Mouse (Mus musculus) ES-Bruce4 (cell line): Measurements from ENCODE around the gene Rhoh. TPM values are rescaled to one million over a fixed set of nuclear protein-coding genes. Genes with fewer than 3 reads are reported as not detected.

Source experiments
- H3K27ac ChIP-seq: 2 replicates; pipeline ENCODE4 v1.5.1; 2012; ENCODE audit warnings: low read length, inconsistent platforms; ENCODE audit not compliant: insufficient read depth
- H3K27me3 ChIP-seq: 2 replicates; pipeline ENCODE4 v1.6.1; 2012; ENCODE audit warnings: mild to moderate bottlenecking, low read length, inconsistent platforms; ENCODE audit not compliant: control insufficient read depth, poor library complexity, insufficient read depth, severe bottlenecking
- H3K36me3 ChIP-seq: 2 replicates; pipeline ENCODE4 v1.6.1; 2012; ENCODE audit warnings: inconsistent platforms, mild to moderate bottlenecking, low read length, moderate library complexity; ENCODE audit not compliant: control insufficient read depth, poor library complexity, insufficient read depth, severe bottlenecking
- H3K4me1 ChIP-seq: one replicate; pipeline ENCODE4 v1.8.1; 2011; ENCODE audit warnings: low read length; ENCODE audit not compliant: control insufficient read depth, insufficient read depth
- H3K4me3 ChIP-seq: 2 replicates; pipeline ENCODE4 v1.5.1; 2011; ENCODE audit warnings: low read depth, mild to moderate bottlenecking, low read length
- H3K9ac ChIP-seq: 2 replicates; pipeline ENCODE4 v1.6.1; 2012; ENCODE audit warnings: low read depth, mild to moderate bottlenecking, inconsistent platforms; ENCODE audit not compliant: poor library complexity, severe bottlenecking
- H3K9me3 ChIP-seq: replicated peaks from 2 replicates; pipeline ENCODE4 v1.6.1; 2012; ENCODE audit warnings: mild to moderate bottlenecking, low read length, inconsistent platforms; ENCODE audit not compliant: control insufficient read depth, poor library complexity, insufficient read depth, severe bottlenecking
- CTCF ChIP-seq: IDR thresholded peaks from one replicate; pipeline ENCODE4 v1.8.1; 2011; ENCODE audit warnings: low read depth, low read length
- EP300 ChIP-seq: IDR thresholded peaks from 2 replicates; pipeline ENCODE4 v1.6.1; 2011; ENCODE audit warnings: low read depth, low read length; ENCODE audit not compliant: insufficient read depth
- POLR2A ChIP-seq: IDR thresholded peaks from one replicate; pipeline ENCODE4 v1.8.1; 2011; ENCODE audit warnings: low read length; ENCODE audit not compliant: insufficient read depth
- polyA plus RNA-seq: library from polyadenylated mRNA; stranded (reverse); fragments of >200 nt; gene quantifications from 2 replicates; pipeline ENCODE4 v1.2.4, GENCODE M21; 2011; ENCODE audit warnings: low read depth; ENCODE audit not compliant: missing spikeins, insufficient read depth, insufficient read length

Gene Rhoh
- polyA plus RNA-seq, 1 experiment, result 0.12 TPM

DNA sequence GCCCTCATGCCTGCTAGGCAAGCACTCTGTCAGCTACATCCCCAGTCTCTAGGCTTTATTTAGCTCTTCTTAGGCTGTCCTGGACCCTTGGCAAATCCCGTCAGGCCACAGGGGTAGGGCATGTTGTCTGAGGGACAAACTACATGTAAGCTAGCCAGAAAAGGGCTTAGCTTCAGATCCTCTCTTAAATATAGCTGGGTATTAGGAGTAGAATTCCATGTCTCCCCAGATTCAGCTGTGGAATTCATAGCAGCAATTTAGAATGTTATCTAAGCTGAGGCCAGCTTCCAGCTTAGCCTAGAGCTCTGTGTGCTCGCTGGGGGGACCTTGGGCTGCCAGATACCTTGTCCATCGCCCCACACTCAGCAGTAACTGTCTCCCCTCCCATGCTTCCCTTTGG is 14.1 kb upstream of the Rhoh start:
- Histone ChIP-seq H3K4me3 (no peak overlapping the region), H3K9ac (no peak overlapping the region), H3K4me1 (no peaks in the 10 kb centered on the region), H3K27ac (no peak overlapping the region), H3K27me3 (no peaks in the 10 kb centered on the region), H3K36me3 (no peaks in the 10 kb centered on the region), H3K9me3 (no peaks in the 10 kb centered on the region)
- no peak for TF ChIP-seq EP300
- TF ChIP-seq CTCF, result no peak
- TF ChIP-seq POLR2A, result no peak

DNA sequence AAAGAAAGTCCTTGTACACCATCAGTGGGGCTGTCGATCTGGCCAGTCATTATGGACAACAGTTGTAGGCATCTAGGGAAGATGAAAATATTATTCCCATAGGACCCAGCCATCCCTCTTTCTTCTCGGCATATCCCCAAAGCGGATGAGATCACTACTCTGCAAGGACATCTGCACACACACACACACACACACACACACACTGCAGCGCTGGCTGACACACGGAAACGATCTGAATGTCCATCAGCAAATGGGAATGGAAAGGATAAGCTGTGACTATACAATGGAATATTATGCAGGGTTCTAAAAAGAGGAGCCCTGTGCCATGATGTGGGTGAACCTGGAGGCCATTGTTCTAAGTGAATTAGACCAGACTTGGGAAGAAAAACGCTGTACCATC is 13.4 kb upstream of the Rhoh start:
- Histone ChIP-seq H3K4me1 (no peaks in the 10 kb centered on the region), H3K27ac (no peak overlapping the region), H3K4me3 (no peak overlapping the region), H3K36me3 (no peaks in the 10 kb centered on the region), H3K9ac (no peak overlapping the region), H3K27me3 (no peaks in the 10 kb centered on the region), H3K9me3 (no peaks in the 10 kb centered on the region)
- TF ChIP-seq EP300, result no peak
- TF ChIP-seq POLR2A, result no peak
- TF ChIP-seq CTCF, result no peak

DNA sequence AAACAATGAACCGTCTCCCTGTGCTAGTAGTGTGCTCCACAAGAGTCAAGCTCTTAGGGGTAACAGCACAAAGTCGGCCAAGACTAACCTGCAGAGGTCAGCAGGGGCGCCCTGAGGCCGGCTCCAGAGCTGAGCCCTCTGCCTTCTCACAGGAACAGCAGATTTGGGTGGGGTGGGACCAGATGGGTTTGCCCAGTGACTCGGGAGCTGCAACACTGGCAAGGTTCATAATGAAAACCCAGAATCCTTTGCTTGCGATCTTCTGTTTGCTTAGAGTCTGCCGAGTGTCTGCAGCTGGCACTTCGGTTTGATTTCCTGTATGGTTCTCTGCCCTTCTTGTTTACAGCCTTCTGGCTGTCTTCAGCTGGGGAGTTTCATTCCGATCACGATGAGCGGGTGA is 10.2 kb upstream of the Rhoh start:
- Histone ChIP-seq H3K4me1 (no peaks in the 10 kb centered on the region), H3K36me3 (no peaks in the 10 kb centered on the region), H3K27me3 (no peaks in the 10 kb centered on the region), H3K9me3 (no peaks in the 10 kb centered on the region), H3K27ac (no peak overlapping the region), H3K9ac (no peak overlapping the region), H3K4me3 (no peak overlapping the region)
- TF ChIP-seq EP300, result no peak
- no peak for TF ChIP-seq CTCF
- no peak for TF ChIP-seq POLR2A

DNA sequence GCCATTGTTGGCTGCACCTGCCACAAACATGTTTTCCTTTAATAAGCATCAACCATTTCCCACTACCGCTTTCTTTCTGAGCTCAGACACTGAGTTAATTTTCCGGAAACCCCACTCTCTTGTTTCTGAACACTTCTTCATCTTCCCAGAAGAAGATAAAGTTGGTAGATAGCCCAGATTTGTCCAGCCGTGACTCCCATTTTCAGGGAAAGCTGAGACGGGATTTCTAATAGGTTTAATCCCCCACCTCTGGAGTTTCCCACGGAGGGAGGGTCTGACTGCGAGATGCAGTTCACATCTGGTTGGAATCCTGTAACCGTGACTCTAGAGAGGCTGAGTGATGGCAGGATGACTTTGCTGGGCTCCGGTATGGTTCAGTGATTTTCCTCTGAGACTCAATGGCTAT is 6.2 kb upstream of the Rhoh start:
- TF ChIP-seq EP300, result no peak
- TF ChIP-seq POLR2A, result no peak
- no peak for TF ChIP-seq CTCF
- H3K36me3 ChIP-seq, result no peaks in the 10 kb centered on the region
- no peak overlapping the region for H3K9ac ChIP-seq
- no peaks in the 10 kb centered on the region for H3K27me3 ChIP-seq
- no peak overlapping the region for H3K4me3 ChIP-seq
- H3K27ac ChIP-seq, result no peak overlapping the region
- no peaks in the 10 kb centered on the region for H3K4me1 ChIP-seq
- no peaks in the 10 kb centered on the region for H3K9me3 ChIP-seq

DNA sequence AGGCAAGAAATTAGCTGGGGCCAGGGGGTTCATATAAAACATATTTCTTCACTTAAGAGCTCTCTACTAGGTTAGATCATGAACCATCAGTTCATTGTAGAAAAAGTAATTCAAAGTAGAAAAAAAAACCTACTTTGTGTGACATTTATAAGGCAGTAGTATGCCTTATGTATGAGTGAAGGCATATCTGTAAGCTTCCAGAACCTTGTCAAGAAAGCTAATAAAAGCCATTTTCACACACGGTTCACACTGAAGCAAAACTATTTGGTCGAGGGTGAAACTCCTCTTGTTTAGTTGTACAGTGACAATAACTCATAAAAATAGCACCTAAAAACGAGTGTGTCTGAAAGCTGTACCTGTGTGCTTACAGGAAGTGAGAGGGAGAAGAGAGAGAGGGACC is 5.4 kb upstream of the Rhoh start:
- Histone ChIP-seq H3K4me3 (no peak overlapping the region), H3K27me3 (no peaks in the 10 kb centered on the region), H3K36me3 (no peaks in the 10 kb centered on the region), H3K27ac (no peak overlapping the region), H3K9ac (no peak overlapping the region), H3K4me1 (no peaks in the 10 kb centered on the region), H3K9me3 (no peaks in the 10 kb centered on the region)
- TF ChIP-seq CTCF, result no peak
- no peak for TF ChIP-seq EP300
- no peak for TF ChIP-seq POLR2A

DNA sequence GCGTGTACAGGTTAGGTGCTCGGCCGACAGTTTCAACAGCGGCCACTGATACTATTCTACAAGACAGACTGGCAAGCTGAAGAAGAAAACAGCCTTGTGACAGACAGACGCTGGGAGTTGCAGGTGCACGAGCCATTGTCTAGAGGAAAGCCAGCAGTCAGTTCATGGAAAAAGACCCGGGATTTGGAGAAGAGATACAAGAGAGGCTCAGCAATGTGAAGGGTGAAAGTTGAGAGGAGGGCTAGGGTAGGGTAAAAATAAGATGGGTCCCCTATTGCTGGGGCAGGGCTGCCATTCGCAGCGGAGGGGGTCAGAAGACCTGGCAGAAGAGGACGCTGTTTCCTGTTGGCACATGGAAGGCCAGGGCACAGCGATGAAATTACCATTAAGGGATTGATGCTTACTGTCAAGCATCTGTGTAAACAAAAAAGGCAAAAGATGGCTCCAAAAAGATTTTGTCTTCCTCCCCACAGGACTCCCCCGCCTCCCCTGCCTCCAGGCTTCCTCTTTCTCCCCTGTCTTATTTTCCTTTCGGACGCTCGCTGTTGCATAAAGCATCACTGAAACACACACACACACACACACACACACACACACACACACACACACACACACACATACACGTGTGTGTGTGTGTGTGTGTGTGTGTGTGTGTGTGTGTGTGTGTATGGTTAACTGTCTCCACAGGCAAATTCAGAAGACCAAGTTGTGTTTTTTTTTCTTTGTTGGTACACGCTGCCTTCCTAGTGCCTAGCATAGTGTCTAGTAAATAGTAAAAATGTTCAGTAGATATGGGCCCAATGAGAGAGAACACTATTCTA is 4.2 kb upstream of the Rhoh start:
- no peak overlapping the region for H3K4me3 ChIP-seq
- H3K9ac ChIP-seq, result no peak overlapping the region
- H3K27ac ChIP-seq, result no peak overlapping the region
- no peaks in the 10 kb centered on the region for H3K4me1 ChIP-seq
- no peaks in the 10 kb centered on the region for H3K9me3 ChIP-seq
- no peaks in the 10 kb centered on the region for H3K36me3 ChIP-seq
- no peaks in the 10 kb centered on the region for H3K27me3 ChIP-seq
- TF ChIP-seq CTCF (no peak), EP300 (no peak), POLR2A (no peak)
